Mouse (Mus musculus): Measurements from ENCODE around the gene Ctsa.

- no peak for TF ChIP-seq POLR2A (IDR thresholded peaks at IDR 0.05; ENCODE audit: insufficient read length, low read depth)
- TF ChIP-seq USF1 (IDR thresholded peaks at IDR 0.05; ENCODE audit: low read depth), result no peak
- TF ChIP-seq MYOD1 (IDR thresholded peaks at IDR 0.05; ENCODE audit: control insufficient read depth in 1 of 3, insufficient read length in 2 of 3, low read depth in 2 of 3), result no peak
- no peak for TF ChIP-seq MAX (IDR thresholded peaks at IDR 0.05; ENCODE audit: low read depth)
- TF ChIP-seq E2F4 (IDR thresholded peaks at IDR 0.05; ENCODE audit: insufficient read depth), result no peak
- no peak for TF ChIP-seq TCF12 (IDR thresholded peaks at IDR 0.05; ENCODE audit: insufficient read depth, poor library complexity, severe bottlenecking)
- TF ChIP-seq POLR2AphosphoS2 (IDR thresholded peaks at IDR 0.05; ENCODE audit: insufficient read length, low read depth), result no peak
- no peak for TF ChIP-seq SRF (IDR thresholded peaks at IDR 0.05; ENCODE audit: control insufficient read depth, insufficient read length, low read depth)
- TF ChIP-seq TCF3 (IDR thresholded peaks at IDR 0.05; ENCODE audit: insufficient read length, low read depth), result no peak
Observed at GRCm38 (mm10) chr2:164803921-164804313, 28.8 kb upstream of the Ctsa start.

Measured in myocyte (in vitro differentiated cells).